Mouse (Mus musculus) splenic B cell, adult 2 months (primary cell): Measurements from ENCODE around the gene Slc16a11.

ENCODE experiments used
- DNase-seq: peaks from one replicate; pipeline ENCODE4 v3.0.0-alpha.2; 2011; ENCODE audit warnings: low read depth, low spot score
- H3K27me3 ChIP-seq: 2 replicates; pipeline ENCODE4 v1.6.1; 2012; ENCODE audit warnings: mild to moderate bottlenecking, low read length, moderate library complexity, mixed read lengths; ENCODE audit not compliant: control insufficient read depth, poor library complexity, insufficient read depth, severe bottlenecking
- H3K36me3 ChIP-seq: 2 replicates; pipeline ENCODE4 v1.6.1; 2012; ENCODE audit warnings: mild to moderate bottlenecking, low read length, moderate library complexity, mixed read lengths; ENCODE audit not compliant: control insufficient read depth, poor library complexity, insufficient read depth, severe bottlenecking

The Slc16a11 gene

DNA sequence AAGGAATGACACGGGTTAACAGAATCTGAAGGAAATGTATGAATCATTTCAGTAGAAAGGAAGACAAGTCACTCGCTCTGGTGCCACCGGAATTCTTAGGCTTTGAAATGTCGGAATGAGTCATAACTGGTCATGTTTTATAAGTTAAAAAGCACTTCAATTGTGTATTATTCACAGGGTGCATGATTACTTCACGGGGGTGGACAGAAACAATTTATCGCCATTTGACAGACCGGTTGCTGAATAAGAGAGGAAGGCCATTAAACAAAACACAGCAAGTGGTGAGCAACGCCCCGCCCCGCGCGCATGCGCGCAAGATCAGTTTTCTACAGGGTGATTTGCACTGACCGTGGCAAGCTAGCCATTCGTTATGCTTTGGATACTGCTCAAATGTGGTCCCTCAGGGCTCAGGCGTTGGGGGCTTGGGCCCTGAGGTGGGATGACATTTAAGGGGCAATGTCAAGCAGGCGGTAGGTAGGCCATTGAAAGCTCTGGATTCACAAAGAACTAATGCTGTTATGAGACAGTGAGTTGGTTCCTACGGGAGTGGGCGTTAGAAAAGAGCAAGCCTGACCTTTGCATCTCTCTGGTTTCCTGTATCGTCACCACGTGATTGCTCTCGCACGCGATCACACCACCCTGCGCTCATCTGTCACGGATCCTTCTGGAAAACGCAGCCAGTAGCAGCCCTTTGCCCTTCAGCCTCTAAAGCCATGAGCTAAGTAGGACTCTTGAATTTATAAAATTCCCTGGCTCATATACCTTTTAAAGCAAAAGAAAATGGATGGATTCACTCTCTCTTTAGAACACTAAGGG, 23.0 kb upstream of the Slc16a11 start:
- no peaks in the 10 kb centered on the region for H3K36me3 ChIP-seq
- no peak for DNase-seq
- no peaks in the 10 kb centered on the region for H3K27me3 ChIP-seq

DNA sequence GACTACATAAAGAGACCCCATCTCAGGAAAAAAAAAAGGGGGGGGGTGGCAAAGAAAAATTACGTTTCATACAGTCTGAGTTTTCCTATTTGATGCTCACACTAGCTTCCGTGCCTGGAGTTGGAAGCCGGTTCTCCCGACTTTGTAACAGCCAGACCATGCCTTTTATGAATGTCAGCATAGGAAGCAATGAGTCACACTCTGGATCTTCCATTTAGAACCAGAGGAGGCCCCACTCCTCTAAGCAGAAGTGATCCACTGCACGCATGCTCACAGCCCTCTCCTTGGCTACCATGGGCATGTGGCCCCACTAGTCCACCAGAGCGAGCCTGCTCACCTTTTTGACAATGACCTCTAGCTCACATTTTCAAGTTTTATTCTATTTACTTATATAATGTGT, 21.4 kb upstream of the Slc16a11 start:
- no peaks in the 10 kb centered on the region for H3K36me3 ChIP-seq
- no peaks in the 10 kb centered on the region for H3K27me3 ChIP-seq
- DNase-seq: no peak

DNA sequence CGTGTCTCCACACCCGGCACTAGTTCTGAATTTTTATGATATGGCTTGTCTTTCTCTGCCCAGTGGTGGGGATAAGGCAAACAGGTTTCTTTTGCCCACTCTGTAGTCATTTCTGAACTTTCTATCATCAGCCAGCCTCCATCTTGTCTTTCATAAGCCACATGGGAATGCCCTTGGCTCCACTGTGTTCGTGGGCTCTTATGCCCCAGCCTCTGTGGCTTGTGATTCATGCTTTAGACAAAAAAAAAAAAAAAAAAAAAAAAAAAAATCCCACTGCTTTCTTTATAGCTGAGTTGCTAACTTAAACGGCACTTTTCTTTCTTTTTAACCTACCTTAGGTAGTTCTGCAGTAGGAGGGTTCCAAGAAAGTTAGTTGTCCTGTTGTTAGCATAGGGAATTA, 20.4 kb upstream of the Slc16a11 start:
- no peaks in the 10 kb centered on the region for H3K27me3 ChIP-seq
- H3K36me3 ChIP-seq: no peaks in the 10 kb centered on the region
- DNase-seq: no peak

DNA sequence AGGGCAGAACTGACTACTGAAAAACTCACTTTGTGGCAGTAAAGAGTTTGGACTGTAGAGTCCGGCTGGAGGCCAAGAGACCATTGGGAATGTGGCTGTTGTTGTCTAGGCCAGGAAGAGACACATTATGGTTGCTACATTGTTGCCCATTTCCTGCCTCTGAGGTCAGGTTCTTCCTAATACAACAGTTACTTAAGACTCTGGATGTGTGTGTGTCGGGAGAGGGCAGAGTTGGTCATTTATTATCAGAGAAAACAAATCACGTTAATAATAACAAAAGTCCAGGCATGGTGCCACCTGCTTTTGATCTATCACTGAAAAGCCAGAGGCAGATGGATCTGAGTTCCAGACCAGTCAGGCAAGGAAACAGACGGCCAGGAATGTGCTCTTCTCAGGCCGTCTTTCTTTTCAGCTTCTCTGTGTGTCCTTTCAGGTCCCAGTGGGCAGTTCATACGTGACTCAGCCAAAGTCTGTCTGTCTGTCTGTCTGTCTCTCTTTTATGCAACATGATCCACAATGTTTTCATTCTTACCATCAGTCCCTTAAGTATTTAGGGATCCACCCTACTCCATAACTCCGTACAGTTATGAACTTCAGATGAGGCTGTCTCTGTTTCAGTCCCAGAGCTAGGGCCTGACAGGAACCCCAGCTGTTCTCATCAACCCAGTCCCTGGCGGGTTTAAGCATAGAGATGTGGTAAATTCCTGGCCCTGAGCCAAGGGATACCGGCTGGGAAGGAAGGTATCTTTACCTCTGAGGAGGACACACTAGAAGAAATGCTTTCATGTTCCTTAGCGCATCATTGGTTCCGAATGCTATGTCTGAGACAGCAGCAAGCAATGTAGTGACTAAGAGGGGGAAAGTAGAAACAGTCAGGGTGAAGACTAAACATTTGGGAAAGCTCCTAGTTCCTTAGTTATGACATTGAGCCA, 18.9 kb upstream of the Slc16a11 start:
- Histone ChIP-seq H3K36me3 (no peaks in the 10 kb centered on the region), H3K27me3 (no peaks in the 10 kb centered on the region)
- DNase-seq: no peak

DNA sequence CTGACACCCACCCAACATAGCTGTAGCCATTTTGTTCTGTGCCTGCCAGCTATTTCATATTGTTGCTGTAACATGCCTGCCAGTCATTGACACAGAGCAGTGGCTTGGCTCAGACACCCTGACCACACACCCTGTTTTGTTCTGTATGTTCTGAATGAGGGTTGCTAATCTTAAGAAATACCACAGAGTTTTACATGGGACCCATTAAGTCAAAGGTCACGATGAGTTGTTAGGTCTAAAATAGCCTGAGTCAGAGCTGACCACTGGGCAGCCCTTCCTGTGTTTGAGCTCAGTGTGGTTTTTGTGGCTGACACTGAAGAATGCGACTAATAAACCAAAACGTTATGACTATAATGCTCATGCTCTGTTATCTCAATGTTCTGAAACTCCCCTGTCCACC, 14.2 kb upstream of the Slc16a11 start:
- H3K27me3 ChIP-seq: no peaks in the 10 kb centered on the region

DNA sequence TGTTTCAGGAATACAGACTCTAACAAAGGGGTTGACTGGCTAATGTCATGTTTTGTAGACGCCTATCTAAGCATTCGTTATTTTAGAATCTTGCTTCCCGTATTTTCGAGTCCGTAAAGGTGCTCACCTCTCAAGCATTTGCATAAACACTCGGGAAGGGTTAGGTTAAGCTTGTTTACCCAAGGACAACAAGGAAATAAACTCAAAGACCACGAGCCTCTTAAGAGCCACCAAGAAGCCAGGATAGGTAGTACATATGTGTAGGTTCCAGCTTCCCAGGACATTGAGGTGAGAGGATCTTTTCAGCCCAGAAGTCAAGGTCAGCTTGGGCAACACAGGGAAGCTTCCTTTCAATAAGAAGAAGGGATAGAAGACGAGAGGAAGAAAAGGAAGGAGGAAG, 13.4 kb upstream of the Slc16a11 start:
- DNase-seq: no peak
- Histone ChIP-seq H3K36me3 (no peaks in the 10 kb centered on the region), H3K27me3 (no peaks in the 10 kb centered on the region)

More for the DNA sequence above, 14.2 kb upstream of the Slc16a11 start:
- no peak for DNase-seq
- no peaks in the 10 kb centered on the region for H3K36me3 ChIP-seq

DNA sequence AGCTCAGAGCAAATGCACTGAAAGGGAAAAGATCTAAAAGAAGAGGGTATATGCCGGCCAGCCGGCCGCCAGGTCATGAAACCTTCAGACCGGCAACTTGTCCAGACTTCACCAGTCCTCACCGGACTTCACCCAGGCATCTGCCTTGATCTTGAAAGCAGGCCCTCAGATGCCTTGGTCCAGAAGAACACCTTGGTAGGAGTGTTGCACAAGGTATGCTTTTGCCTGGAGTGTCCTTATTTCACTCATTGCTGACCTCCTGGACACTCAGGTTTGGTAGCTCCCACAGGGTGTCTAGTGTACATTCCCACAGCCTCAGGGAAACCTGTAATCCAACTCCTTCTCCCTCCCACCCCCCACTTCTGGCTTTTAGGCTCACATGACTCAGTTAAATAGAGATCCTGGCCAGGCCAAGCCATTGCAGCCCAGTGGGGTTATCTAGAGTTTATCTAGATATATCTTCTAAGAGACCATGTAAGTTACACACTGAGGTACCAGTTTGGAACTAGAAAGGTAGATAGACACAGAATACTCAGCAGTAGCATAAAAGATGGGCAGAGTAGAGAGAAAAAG, 12.4 kb upstream of the Slc16a11 start:
- no peaks in the 10 kb centered on the region for H3K36me3 ChIP-seq
- DNase-seq: no peak
- no peaks in the 10 kb centered on the region for H3K27me3 ChIP-seq

DNA sequence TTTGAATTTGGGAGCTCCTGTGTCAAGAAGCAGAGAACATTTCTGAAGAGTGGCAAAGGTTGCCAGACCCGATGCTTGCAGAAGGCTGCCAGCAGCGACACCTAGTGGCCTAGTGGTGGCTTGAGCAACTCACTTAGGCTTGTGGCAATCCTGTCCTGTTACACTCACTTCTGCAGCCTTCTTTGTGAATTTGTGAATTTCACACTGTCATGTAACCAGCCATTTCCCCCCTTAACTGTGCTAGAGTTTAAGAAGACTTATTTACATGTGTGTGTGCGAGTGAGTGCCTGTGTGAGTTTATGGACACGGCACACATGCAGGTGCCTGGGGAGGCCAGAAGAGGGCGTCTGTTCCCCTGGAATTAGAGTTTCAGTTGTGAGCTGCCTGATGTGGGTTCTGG, 10.9 kb upstream of the Slc16a11 start:
- Histone ChIP-seq H3K36me3 (no peaks in the 10 kb centered on the region), H3K27me3 (no peaks in the 10 kb centered on the region)
- DNase-seq: peak; percentile 85

DNA sequence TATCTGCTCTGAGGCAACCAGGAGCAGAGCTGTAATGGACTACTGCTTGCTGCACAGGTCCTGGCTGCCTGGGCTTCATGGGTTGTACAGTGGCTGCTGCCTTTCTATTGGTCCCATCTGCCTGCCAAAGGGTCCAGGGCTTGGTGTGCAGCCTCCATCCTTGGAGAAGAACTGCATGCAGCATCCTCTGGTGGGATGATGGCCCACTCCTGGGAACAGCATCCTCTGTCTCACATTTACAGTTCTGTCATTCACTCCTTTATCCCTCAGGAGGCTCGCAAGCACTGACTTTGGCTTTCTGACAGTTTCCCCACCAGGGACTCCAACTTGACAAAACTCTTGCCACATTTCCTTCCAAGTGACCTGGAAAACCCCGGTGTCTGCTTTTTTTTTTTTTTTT, 5.8 kb upstream of the Slc16a11 start:
- DNase-seq: no peak
- no peaks in the 10 kb centered on the region for H3K27me3 ChIP-seq

DNA sequence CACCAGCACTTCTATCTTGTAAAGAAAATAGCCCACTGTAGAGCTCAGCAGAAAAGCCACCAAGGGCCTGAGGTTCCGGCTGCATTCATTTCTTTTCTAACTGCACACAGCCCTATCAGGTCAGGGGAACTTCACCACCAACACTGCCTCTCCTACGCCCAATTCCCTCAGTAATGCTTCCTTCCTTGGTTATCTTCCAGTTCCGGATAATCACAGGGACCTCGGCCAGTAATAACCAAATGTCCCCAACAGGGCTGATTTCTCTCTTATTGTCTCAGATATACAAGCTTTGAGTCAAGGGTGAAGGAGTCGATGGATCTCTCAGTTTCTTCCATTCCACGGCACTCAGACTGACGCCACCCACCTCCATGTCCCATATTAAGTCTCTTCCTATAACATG, 5.3 kb upstream of the Slc16a11 start:
- no peak for DNase-seq
- Histone ChIP-seq H3K27me3 (no peaks in the 10 kb centered on the region), H3K36me3 (no peaks in the 10 kb centered on the region)

More for the DNA sequence above, 5.8 kb upstream of the Slc16a11 start:
- H3K36me3 ChIP-seq: no peaks in the 10 kb centered on the region

DNA sequence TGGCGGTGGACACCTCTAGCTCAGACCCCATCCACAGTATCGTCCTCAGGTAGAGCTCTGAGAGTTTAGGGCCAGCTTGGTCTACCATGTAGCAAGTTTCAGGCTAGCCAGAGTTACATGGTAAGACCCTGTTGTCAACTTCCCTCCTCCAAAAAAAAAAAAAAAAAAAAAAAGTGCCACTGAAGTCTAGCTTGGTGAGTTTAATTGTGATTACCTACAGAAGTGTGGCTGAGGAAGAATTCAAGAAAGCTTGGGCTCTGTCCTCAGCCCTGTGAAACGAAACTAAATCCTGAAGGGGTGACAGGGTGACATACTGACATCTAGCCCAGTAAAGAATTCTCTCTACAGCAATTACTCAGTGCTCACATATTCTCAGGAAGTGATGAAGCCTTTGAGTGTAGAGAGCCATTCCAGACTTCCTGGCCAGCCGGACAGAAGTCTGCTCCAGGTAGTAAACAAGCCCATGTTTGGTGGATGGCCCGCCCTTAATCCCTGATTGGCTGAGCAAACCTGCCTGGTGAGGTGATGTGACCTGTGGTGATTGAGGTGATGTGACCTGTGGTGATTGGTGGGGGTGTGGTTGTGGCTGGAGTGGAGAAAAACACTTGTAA, 3.7 kb upstream of the Slc16a11 start:
- Histone ChIP-seq H3K27me3 (no peaks in the 10 kb centered on the region), H3K36me3 (no peaks in the 10 kb centered on the region)
- no peak for DNase-seq

DNA sequence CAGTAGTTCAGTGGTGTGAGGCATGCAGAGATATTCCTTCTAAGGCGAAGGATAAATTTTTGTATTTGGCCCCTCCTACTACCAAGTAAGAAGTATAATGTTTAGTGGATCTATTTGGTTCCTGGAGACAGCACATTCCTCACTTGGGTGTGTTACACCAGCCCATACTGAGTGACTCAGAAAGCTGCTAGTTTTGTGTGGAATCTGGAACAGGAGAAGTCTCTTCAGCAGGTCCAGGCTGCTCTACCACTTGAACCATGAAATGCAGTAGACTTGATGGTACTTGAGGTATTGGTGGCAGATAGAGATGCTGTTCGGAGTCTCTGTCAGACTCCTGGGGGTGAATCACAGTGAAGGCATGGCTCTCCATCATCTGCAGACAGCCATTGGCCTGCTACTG, 1.9 kb upstream of the Slc16a11 start:
- Histone ChIP-seq H3K36me3 (no peaks in the 10 kb centered on the region), H3K27me3 (peaks cover 3% of the 10 kb centered on the region)
- no peak for DNase-seq

DNA sequence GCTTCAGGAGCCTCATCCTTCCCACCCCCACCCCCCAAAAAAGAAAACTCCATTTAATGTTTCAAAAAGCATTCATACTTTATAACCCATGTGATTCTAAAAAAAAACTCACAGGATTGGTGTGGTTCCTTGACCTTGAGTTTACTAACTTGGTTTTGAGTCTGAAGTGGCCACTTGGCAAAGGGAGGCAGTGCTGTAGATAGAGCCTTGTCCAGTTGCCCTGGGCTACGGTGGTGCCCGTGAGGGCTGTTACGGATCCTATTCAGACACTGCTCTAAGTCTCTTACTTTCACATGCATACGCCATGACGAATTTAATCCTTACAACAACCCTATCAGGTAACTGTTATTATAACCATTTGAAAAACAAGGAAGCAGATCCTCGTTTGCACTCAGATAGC, 580 bp upstream of the Slc16a11 start:
- H3K27me3 ChIP-seq: peaks cover 3% of the 10 kb centered on the region

DNA sequence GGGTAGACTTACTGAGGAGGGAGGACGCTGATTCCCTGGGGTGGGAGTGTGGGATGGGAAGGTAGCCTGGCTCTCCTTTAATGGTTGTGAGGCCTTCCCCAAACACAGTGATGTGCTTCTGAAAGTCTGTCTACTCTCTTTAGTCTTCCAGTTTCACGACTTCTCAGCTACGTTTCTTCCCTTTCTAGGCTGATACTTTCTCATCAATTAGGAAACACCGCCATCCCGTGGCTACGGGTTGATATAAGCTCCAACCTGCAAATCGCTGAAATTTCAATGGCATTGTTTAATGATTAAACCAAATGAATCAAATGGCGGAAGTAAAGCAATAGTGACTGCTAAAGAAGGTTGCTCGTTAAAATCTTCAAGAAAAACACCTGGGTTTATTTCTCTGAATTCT, 344 bp downstream of the Slc16a11 start:
- DNase-seq: peak; percentile 75
- Histone ChIP-seq H3K36me3 (no peaks in the 10 kb centered on the region), H3K27me3 (peaks cover 3% of the 10 kb centered on the region)

More for the DNA sequence above, 580 bp upstream of the Slc16a11 start:
- DNase-seq: no peak
- H3K36me3 ChIP-seq: no peaks in the 10 kb centered on the region
